Mouse (Mus musculus) hindbrain, postnatal 0 days (tissue): ENCODE measurements around the gene Spryd4. TPM values are rescaled to one million over a fixed set of nuclear protein-coding genes. Genes with fewer than 3 reads are reported as not detected.
A peak's percentile ranks its signal among the peaks of the same experiment; 100 is the strongest.
"Not testable (repeated sequence)": the region's sequence is repeated elsewhere in the genome, so short reads cannot be mapped to it uniquely, and the experiment has no call there.

Experiments used
- ATAC-seq: fragments of 200-750 bp; cut with Nextera tagmentation; 2 replicates; pipeline ENCODE4 v1.8.0; 2017; ENCODE audit warnings: mild to moderate bottlenecking, moderate TSS enrichment, moderate library complexity
- DNase-seq: peaks from one replicate; pipeline ENCODE4 v3.0.0-alpha.2; 2015; ENCODE audit warnings: low spot score
- H3K27ac ChIP-seq: fragments of 300-500 bp; sonication (generic); 2 replicates; pipeline ENCODE4 v1.5.1; 2014; ENCODE audit warnings: mild to moderate bottlenecking
- H3K27me3 ChIP-seq: fragments of 300-500 bp; sonication (generic); 2 replicates; pipeline ENCODE4 v1.6.1; 2014; ENCODE audit warnings: low read length, mixed read lengths; ENCODE audit not compliant: insufficient read depth
- H3K36me3 ChIP-seq: fragments of 300-500 bp; sonication (generic); 2 replicates; pipeline ENCODE4 v1.6.1; 2014; ENCODE audit warnings: low read length, mixed read lengths; ENCODE audit not compliant: insufficient read depth
- H3K4me1 ChIP-seq: fragments of 300-500 bp; sonication (generic); 2 replicates; pipeline ENCODE4 v1.6.1; 2014; ENCODE audit warnings: antibody characterized with exemption, low read length, mixed read lengths; ENCODE audit not compliant: insufficient read depth
- H3K4me2 ChIP-seq: fragments of 300-500 bp; sonication (generic); 2 replicates; pipeline ENCODE4 v1.6.1; 2014; ENCODE audit warnings: low read depth, mild to moderate bottlenecking, low read length, moderate library complexity, mixed read lengths
- H3K4me3 ChIP-seq: fragments of 300-500 bp; sonication (generic); 2 replicates; pipeline ENCODE4 v1.5.1; 2014; ENCODE audit warnings: low read length
- H3K9ac ChIP-seq: fragments of 300-500 bp; sonication (generic); replicated peaks from 2 replicates; pipeline ENCODE4 v1.6.1; 2014; ENCODE audit warnings: mild to moderate bottlenecking, low read length, moderate library complexity, mixed read lengths
- H3K9me3 ChIP-seq: fragments of 300-500 bp; sonication (generic); 2 replicates; pipeline ENCODE4 v1.6.1; 2016; ENCODE audit warnings: low read length, mixed read lengths
- CTCF ChIP-seq: IDR thresholded peaks from 2 replicates; pipeline ENCODE4 v1.5.1; 2016; ENCODE audit warnings: antibody characterized with exemption, control low read depth, low read depth
- WGBS: fragments of 180-500 bp; shearing (Covaris S2); extraction: QIAGEN DNeasy Blood & Tissue Kit; methylation state at CpG from one replicate; pipeline ENCODE4 v1.1.7; 2014; 5-methylcytosine and 5-hydroxymethylcytosine counted together
- polyA plus RNA-seq: library from polyadenylated mRNA; unstranded; fragments of >200 nt; fragmentation: Nextera tagmentation; extraction: Ambion mirVana; gene quantifications from 2 replicates; pipeline ENCODE4 v1.2.1, GENCODE M21; 2015
- total RNA-seq: library from RNA; depleted of rRNA; stranded (reverse); fragments of >200 nt; gene quantifications from 2 replicates; pipeline ENCODE4 v1.2.3, GENCODE M21; 2014; rRNA removed

Spryd4 gene
- 25.8 and 29.6 TPM in 2 replicates for total RNA-seq
- 22.3 and 24.5 TPM in 2 replicates for polyA plus RNA-seq

- DNase-seq (peak; percentile 98), ATAC-seq (peak; percentile 97)
- H3K27ac ChIP-seq = peak within 1 kb of the TSS; percentile 60
- no peaks in the 10 kb centered on the region for H3K36me3 ChIP-seq
- no peaks in the 10 kb centered on the region for H3K27me3 ChIP-seq
- peak within 1 kb of the TSS; percentile 52 for H3K4me3 ChIP-seq
- peaks cover 5% of the 10 kb centered on the region; the same call in 1 of the 2 replicates for H3K4me1 ChIP-seq
- H3K4me2 ChIP-seq = peak within 1 kb of the TSS; percentile 90
- peak; percentile 59 for TF ChIP-seq CTCF
- no peaks in the 10 kb centered on the region for H3K9me3 ChIP-seq
- under 1% methylated on average over 30 of the region's 30 CpGs for WGBS
- peak within 1 kb of the TSS; percentile 63 for H3K9ac ChIP-seq
These were observed at the start of gene Spryd4 for GRCm38 (mm10) chr10:128211390-128212108. TSS of gene Spryd4 (minus strand) at chr10:128211807.

GRCm38 (mm10) chr10:128260376-128260775, 48.8 kb upstream of the Spryd4 start:
- not testable (repeated sequence) for H3K9ac ChIP-seq, H3K36me3 ChIP-seq, DNase-seq, ATAC-seq, H3K27ac ChIP-seq, H3K4me3 ChIP-seq, H3K4me2 ChIP-seq, H3K4me1 ChIP-seq, H3K27me3 ChIP-seq, H3K9me3 ChIP-seq
- 90% methylated on average over 7 of the region's 7 CpGs for WGBS

DNA sequence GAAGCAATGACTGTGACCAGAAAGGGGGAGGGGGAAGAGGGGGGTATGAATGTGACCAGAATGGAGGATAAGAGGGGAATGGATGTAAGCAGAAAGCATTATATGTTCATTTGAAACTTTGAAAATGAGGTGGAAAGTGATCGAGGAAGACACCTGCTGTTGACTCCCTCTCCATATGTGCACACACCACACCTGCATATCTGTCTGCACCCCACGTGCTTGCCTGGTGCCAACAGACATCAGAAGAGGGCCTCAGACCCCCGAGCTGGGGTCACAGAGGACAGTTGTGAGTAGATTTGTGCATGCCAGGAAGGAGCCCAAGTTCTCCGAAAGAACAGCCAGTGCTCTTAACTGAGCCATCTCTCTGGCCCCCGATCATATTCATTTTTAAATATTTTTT, 48.3 kb upstream of the Spryd4 start:
- H3K4me3 ChIP-seq = no peak overlapping the region
- H3K4me2 ChIP-seq = no peak overlapping the region
- no peaks in the 10 kb centered on the region for H3K9me3 ChIP-seq
- H3K9ac ChIP-seq = no peak overlapping the region
- ATAC-seq = no peak
- no peak for TF ChIP-seq CTCF
- no peaks in the 10 kb centered on the region for H3K4me1 ChIP-seq
- no peak overlapping the region for H3K27ac ChIP-seq
- 89% methylated on average over 5 of the region's 5 CpGs for WGBS
- no peaks in the 10 kb centered on the region for H3K27me3 ChIP-seq
- no peak for DNase-seq
- no peaks in the 10 kb centered on the region for H3K36me3 ChIP-seq

GRCm38 (mm10) chr10:128258953-128259352, 47.3 kb upstream of the Spryd4 start:
- no peak for DNase-seq
- Histone ChIP-seq H3K36me3 (no peaks in the 10 kb centered on the region), H3K4me1 (no peaks in the 10 kb centered on the region), H3K9ac (no peak overlapping the region), H3K9me3 (no peaks in the 10 kb centered on the region), H3K4me2 (no peak overlapping the region), H3K27ac (no peak overlapping the region; the same call in 1 of the 2 replicates), H3K27me3 (no peaks in the 10 kb centered on the region), H3K4me3 (no peak overlapping the region)
- TF ChIP-seq CTCF = no peak
- 72% methylated on average over 4 of the region's 4 CpGs for WGBS
- no peak for ATAC-seq

- Histone ChIP-seq H3K4me2 (no peak overlapping the region), H3K9me3 (no peaks in the 10 kb centered on the region), H3K9ac (no peak overlapping the region), H3K27ac (no peak overlapping the region), H3K4me1 (no peaks in the 10 kb centered on the region), H3K4me3 (no peak overlapping the region), H3K36me3 (peaks cover 3% of the 10 kb centered on the region; the same call in 1 of the 2 replicates), H3K27me3 (no peaks in the 10 kb centered on the region)
- WGBS = 91% methylated on average over 8 of the region's 8 CpGs
- no peak for DNase-seq
- no peak for TF ChIP-seq CTCF
- no peak for ATAC-seq
These were observed 44.7 kb upstream of the Spryd4 start for GRCm38 (mm10) chr10:128256328-128256727.

- WGBS = 91% methylated on average over 8 of the region's 8 CpGs
- DNase-seq = no peak
- H3K9ac ChIP-seq = no peak overlapping the region
- no peak for TF ChIP-seq CTCF
- no peak overlapping the region for H3K4me3 ChIP-seq
- H3K4me2 ChIP-seq = no peak overlapping the region
- no peak for ATAC-seq
- no peaks in the 10 kb centered on the region for H3K9me3 ChIP-seq
- H3K4me1 ChIP-seq = no peaks in the 10 kb centered on the region
- H3K27me3 ChIP-seq = no peaks in the 10 kb centered on the region
- no peak overlapping the region for H3K27ac ChIP-seq
- peaks cover 7% of the 10 kb centered on the region for H3K36me3 ChIP-seq
These were observed 44.3 kb upstream of the Spryd4 start for GRCm38 (mm10) chr10:128255925-128256324.

DNA sequence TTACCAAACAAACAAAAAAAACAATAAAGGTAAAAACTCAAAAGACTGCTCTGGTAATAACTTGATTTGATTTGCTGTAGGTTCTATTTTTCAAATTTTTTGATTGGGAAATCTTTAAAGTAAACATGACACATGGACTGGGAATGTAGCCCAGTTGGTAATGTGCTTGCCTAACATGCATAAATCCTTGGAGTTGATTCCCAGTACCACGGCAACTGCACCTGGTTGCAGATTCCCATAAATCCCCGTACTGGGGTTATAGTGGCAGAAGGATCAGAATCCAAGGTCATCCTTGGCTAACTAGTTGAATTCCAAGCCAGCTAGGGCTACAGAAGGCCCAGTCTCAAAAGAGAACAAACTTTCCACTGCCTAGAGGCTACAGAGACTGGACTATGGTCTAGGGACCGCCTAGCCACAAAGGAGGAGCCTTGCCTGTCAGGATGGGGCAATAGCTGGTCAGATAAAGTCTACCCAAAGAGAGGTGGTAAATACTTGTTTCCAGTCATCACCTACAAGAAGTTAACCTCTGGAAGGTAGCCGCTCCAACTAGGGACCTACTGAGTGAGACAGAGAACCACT, 42.2 kb upstream of the Spryd4 start, which contains the start of gene Apon:
TSS of gene Apon (plus strand) at position 420 of the 579 bp plus-strand sequence.
- no peak for TF ChIP-seq CTCF
- 79% methylated on average over 4 of the region's 4 CpGs for WGBS
- Histone ChIP-seq H3K36me3 (peaks cover 20% of the 10 kb centered on the region), H3K9ac (no peak within 1 kb of the TSS), H3K9me3 (no peaks in the 10 kb centered on the region), H3K27ac (no peak within 1 kb of the TSS), H3K4me2 (no peak within 1 kb of the TSS), H3K4me3 (no peak within 1 kb of the TSS), H3K4me1 (no peaks in the 10 kb centered on the region), H3K27me3 (no peaks in the 10 kb centered on the region)
- ATAC-seq (no peak), DNase-seq (no peak)
